Mouse (Mus musculus) T-cell, adult 2 months (primary cell): ENCODE results near the gene Rad51d.
A peak's percentile ranks its signal among the peaks of the same experiment; 100 is the strongest.

Experiments
- DNase-seq: peaks from one replicate; pipeline ENCODE4 v3.0.0; 2022; ENCODE audit warnings: low spot score

The Rad51d gene

DNA sequence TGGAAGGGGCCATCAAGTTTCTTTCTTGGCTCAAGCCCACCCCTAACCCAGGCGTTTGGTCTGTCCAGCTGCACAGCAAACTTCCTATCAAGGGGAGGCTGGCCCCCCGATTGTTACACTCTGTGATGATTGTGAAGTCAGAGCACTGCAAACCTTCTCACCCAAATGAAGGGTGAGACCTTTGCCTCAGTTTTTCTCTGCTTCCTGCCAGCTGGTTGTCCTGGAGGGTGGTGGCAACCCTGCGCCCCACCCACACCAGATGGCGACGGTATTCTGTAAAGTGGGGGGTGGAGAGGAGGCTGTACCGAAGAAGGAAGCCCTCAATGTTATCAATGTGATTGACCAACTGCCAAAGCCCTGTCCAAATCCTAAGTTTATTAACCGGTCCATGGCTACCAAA lies 1.5 kb upstream of the Rad51d start, which contains the start of gene Fndc8:
TSS of gene Fndc8 (plus strand) at position 189 of the 400 bp plus-strand sequence.
- no peak for DNase-seq

DNA sequence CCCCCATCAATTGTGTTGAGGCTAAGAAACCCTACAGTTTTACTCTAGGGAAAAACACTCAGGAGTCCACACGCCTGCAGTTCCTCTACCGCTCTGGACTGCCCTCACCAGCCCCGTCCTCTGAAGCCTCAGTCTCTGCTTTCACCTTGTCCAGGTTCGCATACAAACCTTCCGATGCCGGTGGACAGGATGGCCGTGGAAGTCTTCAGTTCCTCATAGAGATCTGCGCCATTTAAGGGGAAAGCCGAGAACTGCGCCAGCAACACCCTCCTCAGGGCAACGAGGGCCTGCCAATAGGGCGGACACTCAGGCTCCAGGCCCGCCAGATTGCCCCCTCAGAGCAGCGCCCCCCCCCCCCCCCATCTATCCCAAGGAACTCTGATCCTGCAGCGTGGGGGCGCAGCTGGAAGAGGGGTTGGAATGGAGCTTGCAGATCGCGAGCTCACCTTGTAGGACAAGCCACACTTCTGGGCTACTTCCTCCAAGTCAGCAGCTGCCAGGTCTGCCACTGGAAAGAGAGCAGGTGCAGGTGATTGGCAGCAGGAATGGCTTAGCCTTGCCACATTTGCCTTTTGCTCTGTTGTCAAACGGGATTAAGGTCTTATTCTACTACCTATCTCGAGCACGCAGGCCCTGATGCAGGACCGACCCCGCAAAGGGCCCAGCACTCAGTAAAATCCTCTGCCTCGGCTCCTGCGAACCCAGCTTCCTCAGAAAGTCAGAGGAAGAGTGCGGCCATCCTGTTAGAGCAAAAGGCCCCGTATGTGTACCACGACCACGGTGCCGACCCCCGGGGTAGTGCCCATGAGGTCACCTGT lies 681 bp downstream of the Rad51d start:
- DNase-seq, result no peak

DNA sequence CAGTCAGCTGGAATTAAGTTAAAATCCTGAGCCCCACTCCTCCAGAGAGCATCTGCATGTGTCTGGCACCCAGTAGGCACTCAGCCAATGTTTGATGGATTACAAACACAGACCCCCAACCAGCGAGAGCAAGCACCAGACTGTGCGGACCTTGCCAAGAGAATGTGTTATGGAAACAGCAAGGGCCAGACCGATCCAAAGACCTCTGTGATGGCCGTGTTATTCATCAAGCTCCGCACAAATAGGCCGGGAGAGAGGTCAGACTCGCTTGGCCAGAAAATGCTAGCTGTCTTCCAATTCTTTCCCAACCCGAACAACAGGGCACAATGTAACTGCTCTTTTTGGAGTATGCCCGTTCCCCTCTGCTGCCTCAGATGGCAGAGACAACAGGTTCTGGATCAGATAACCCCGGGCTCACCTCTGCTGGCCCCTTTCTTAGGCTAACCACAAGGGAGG lies 1.9 kb downstream of the Rad51d start:
- DNase-seq, result no peak

DNA sequence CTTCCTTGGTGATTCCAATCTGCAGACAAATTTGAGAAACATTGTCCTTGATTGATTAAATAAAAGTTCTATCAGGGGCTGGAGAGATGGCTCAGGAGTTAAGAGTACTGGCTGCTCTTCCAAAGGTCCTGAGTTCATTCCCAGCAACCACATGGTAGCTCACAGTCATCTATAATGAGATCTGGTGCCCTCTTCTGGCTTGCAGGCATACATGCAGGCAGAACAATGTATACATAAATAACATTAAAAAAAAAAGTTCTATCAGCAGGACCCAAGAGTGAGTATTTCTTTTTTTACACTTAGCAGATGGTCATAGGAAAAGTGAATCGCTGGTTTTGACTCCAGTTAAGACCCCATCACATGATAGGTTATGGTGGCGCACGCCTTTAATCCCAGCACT lies 3.9 kb downstream of the Rad51d start:
- peak; percentile 9 for DNase-seq

DNA sequence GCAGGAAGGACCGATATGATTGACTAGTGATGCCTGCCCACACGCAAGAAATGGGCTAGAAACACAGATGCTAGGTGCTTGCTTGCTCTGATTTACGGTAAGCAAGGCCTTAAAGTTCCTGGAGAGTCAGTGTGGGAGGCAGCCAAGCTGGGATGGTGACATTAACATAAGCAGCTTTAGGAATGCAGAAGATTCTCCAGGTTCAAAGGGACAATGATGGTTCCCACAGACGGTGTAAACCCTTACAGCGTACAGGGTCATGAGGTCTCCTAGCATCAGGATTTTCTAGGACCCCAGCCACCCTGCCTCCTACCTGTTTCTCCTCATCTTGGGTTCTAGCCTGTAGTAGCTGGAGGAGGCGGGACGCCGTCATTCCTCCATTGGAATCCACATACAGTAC lies 7.2 kb downstream of the Rad51d start:
- DNase-seq, result no peak

DNA sequence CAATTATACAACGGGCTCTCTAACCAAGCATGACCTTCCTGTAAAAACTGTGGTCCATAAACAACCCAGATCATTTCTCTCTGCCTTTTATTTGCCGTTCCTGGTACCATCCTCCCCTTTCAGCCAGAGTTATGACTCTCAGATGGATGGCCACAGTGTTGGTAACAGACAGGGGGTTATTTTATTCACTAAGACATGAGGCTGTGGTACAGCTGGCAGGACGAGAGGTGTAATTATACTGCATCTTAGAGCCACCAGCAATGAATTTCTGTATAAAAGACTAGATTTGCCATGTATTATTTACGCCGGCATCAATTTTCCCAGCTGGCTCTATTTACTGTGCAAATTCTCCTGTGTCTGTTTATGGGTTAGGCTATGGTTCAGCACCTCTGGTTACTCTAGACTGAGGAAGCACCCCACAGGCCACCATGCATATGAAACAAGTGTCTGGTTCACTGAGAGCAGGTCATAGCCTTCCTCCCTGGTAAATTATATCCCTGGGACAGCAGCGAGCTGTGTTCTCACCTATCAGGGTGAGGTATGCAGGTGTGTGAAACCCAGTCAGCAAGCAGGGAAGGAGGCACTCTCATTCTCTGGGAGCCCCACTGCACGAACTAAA lies 12.6 kb downstream of the Rad51d start:
- no peak for DNase-seq

DNA sequence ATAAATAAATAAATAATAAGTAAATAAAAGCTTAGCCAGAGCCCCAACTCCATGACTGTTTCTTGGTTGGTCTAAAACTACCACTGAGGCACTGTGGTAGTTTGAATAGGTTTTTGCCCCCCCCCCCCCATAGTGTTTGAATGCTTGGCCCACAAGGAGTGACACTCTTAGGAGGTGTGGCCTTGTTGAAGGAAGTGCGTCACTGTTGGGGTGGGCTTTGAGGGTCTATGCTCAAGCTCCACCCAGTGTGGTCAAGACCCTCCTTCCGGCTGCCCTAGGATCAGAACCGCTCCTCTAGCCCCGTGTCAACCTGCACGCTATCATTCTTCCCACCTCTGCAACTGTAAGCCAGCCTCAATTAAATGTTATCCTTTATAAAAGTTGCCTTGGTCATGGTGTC lies 14.8 kb downstream of the Rad51d start:
- DNase-seq, result no peak

DNA sequence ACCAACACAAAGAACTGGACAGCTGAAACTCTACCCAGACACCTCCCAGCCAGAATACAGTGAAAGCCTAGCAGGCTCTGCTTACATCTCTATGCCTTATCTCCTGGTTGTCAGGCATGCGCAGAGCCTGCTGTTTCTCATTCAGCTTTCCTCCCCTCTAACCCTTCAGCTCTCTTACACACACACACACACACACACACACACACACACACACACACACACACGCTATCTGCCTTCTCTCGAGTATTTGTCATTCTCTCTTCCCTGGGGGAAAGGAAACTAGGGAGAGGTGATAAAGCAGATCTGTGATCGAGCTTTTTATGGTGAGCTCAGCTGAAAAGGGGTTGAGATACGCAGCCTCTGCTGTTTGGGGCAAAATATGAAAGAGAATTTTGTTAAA lies 15.5 kb downstream of the Rad51d start:
- DNase-seq, result no peak

DNA sequence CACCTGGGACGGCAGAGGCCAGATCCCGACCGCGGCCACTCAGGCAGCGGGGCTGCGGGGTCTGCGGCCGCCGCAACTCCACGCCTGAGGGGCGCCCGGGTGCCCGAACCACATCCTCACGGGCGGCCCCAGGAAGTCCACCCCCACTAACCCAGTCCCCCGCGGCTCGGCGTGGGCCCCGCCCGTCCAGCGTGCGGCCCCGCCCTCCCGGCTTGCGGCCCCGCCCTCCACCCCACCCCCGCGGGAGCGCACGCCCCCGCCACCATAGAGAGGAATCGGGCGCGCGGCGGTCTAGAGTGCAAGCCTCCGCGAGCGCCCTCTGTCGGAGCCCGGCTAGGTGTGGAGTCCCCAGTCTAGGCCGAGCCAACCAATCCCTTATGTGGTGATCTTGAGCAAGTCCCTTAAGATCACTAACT lies 19.4 kb downstream of the Rad51d start, which contains the start of gene Rffl:
TSS of gene Rffl (minus strand) at position 180 of the 416 bp plus-strand sequence.
- DNase-seq, result peak; percentile 91

DNA sequence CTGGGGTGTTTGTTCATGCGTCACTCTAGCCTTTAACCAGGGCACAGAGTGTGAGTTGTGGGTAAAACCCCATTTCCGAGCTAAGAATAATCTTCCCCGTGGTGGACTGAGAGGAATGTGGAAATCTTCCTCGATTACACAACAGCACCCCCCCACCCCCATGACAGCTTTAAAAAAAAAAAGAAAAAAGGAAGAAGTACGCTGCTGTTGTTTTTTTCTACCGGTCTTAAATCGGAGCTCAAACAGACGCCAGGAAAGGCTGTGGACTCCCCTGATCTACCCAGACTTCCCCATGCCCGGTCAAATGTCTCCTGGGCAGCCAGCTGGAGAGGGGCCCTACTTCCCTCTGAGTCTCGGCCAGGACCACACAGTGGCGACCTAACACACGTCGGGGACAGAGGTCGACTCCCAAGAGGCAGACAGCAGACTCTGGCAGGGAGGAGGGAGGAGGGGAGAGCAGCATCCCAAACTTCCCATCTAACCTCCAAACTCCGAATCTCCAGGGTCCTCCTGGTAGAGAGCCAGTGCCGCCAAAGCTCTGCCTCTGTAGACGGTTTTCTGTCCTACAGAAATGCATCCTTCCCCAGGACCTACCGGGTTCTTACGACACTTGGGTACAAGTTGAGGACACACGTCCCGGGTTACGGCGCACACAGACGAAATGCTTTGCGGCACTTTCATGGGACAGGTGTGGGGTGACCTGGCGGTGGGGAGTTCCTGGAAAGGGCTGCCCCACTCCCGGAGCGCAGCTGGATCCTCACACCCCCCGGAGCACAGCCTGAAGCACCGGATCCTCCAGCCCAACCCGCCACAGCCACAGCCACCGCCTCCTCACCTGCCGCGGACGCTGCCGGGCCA lies 20.0 kb downstream of the Rad51d start:
- peak; percentile 71 for DNase-seq

DNA sequence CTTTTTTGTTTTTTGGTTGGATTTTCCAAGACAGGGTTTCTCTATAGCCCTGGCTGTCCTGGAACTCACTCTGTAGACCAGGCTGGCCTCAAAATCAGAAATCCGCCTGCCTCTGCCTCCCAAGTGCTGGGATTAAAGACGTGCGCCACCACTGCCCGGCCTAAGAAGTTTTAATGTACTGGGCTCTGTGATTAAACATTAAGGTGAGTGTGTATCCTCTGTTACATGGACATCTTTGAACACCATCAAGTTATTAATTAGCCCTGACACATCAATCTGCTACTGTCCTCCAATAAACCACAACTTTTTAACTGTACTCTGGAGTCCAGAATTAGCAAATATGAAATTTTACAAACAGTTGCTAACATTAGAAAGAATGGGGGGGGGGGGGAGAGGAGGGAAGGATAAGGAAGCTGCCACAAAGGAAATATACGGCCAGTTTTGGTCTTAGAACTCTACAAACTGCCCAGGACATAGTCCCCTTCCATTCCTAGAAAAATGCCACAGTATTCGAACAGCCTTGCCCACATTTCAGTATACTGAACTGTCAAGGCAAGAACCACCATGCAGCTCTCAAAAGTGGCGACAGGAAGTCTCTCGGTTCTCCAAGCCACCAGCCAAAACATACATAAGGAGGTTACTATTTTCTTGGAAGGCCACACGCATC lies 20.8 kb downstream of the Rad51d start:
- no peak for DNase-seq

DNA sequence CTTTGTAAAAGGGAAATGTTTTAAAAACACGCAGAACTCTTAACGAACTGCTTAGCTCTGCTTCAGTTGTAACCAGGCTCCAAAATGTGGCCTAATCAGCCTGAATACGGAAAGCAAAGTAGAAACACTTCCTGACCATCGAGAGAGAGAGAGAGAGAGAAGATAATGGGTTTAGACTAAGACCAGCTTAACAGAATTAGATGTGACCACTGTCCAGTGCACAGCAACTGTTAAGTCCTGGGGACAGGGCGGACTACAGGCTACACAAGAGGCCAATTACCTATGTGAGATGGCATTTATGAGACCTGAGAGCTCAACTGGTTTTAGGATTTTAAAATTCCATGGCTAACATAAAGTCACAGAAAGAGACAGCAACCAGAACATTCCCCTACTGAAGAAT lies 22.5 kb downstream of the Rad51d start:
- DNase-seq, result no peak

DNA sequence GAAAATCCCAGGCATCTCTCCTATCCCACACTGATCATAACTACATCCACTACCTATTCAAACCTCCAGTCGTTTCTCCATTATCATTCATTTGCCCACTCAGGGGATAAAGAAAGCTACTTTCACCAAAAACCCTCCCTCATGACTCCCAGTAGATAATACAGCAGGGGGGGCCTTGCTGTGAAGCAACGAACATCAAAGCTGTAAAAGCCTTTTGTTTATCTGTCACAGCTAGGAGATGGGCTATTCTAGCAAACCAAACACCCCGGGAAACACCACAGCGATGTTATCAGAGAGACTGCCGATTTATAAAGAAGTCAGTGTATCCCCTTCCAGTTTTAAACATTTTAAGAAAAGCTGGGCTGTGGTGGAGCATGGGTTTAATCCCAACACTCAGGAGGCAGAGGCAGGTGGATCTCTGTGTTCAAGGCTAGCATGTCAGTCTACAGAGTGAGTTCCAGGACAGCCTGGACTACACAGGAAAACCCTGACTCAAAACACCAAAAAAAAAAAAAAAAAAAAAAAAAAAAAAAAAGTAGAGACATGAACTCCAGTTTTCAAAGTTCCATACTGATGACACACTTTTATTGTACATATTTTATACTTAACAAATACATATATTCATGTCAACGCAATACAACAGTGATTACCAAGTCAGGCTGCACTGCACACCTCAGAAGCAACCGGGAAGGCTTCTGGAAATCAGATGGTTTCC lies 23.4 kb downstream of the Rad51d start:
- no peak for DNase-seq

DNA sequence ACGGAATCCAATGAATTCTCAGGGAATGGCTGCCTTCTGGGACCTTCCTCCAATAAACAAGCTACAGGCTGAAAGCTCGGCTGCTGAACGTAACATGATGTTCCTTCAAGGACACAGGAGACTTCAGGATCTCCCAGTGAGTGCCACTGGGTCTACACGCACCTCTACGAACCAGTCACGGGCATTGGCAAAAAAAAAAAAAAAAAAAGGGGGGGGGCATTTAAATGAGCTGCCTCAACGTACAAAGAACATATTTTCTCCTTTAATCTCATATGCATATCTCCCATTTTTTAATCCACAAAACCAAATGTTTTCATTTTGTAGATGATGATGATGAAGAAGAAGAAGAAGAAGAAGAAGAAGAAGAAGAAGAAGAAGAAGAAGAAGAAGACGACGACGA lies 24.5 kb downstream of the Rad51d start:
- no peak for DNase-seq

DNA sequence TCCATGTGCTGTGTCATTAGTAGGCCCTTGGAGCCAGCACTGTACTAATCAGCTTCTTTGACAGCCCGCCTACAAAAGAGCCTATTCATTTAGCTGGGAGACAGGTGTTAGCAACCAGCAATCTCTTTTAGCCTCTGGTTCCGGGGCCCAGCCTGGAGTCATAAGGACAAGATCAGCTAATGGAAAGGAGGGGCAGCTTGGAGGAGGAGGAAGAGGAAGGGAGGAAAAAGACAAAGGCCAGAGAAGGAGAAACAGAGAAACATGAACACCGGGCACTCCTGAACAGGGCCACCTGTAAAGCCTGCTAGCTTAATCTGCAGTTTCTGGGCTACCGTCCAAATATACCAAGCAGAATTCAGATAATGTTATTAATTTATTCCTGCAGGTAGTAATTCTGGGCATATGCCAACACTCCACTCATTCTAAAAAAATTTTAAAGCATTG lies 26.9 kb downstream of the Rad51d start:
- DNase-seq, result no peak

DNA sequence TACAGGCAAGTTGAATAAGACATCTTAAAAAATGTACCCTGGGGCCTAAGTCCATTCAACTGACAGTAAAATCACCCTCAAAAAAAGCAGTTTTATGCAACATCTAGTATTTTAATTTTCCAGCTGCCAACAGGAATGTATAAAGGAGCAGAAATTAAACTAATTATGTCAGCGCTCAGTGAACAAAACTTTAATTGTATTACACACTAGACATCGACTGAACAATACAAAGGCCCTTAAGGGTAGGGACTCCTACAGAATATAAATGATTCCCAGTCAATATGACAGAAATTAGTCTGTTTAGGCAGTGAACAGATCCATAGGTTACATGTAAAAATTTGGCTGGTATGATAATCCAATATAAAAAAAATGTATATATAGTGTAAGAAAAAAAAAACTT lies 27.4 kb downstream of the Rad51d start:
- DNase-seq, result no peak

DNA sequence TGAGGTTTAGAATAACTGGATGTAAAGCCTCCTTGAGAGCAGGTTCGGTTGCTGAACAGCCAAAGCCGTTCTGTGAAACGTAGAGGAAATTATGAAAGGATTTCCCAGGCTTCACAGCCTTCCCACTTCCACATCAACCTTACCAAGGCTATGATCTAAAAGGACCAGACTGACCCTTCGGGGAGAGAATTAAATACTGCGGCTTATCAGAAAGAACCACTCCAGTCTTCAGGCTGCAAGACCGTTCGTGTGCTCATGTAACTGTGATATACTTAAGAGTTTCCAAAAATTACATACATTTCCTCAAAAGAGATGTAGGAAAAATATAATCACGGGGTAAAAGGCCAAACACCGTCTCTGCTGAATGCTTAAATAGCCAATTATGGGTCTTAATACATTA lies 27.8 kb downstream of the Rad51d start:
- no peak for DNase-seq

DNA sequence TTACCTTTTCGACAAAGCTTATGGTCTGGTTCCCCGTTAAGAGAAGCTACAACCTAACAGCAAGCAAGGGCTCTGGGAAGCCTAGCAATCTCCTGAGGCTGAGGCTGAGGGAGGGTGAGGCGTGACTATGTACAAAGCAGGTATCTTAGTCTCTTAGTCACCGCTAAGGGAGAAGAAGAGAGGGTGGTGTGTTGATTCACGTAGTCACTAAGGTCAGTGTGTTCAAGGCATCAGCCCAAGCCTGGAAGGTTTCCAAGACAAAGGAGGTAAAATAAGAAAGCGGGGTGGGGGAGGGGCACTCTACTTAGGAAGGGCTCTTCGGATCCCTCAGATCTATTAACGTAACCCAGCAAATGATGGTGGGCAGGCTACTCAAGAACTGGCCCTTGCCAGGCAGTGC lies 28.9 kb downstream of the Rad51d start:
- DNase-seq, result no peak

DNA sequence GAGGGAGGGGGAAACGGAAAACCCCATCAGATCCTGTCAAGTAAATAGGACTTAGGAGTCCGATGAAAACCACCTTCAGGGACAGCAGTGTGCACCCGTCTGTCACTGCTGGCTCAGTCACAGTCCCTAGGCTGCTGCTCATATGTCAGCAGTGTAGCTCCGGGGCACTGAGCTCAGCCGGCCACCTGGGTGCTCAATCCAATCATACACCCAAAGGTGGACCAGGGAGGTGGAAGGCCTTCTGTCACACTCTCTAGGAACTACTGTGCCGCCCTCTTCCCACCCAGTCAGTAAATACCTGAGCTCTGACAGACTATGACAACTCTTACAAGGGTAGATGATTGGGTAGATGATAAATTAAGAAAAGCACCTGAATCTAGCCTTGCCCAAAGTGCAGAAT lies 29.7 kb downstream of the Rad51d start:
- DNase-seq, result no peak

DNA sequence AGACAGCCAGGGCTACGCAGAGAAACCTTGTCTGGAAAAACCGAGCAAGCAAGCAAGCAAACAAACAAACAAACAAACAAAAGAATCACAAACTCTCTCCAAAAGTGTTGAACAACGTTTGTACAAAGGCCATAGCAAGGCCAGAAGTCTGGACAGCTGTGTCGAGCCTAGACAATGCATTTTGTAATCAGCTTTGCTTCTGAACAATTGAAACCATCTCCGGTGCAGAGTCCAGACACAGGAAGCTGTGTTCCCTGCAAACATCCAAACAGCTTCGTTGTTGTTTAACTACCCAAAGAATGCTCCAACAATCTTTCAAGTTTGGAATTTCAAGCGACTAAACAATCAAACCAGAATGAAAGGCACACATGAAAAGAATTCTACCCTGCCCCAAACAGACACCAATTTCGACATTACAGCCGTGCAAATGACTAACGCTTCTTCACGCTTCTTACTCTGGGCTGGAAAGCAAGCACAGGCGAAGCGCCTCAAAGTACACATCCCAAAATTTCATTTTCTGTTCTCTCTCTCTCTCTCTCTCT lies 33.0 kb downstream of the Rad51d start:
- no peak for DNase-seq

DNA sequence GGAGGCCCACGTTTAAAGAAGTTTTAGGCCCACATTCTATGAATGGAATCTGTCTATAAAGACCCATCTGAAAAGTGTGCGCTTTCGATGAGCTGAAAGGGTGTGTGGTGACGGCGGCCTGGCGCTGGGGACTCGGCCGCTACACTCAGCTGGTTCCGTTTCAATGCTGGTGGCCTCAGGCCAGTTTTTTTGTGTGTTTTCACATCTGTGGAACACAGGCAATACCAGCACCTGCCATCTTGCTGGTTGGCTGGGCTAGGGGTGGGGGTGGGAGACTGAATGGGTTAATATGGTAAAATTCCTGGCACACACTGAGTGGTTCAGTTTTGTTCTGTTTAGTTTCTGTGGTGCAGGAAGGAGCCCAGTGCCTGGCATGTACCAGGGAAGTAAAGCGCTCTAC lies 34.4 kb downstream of the Rad51d start:
- no peak for DNase-seq
